Mouse (Mus musculus) erythroblast, embryonic 14.5 days (primary cell): ENCODE results near the gene Ctnnb1. TPM values are rescaled to one million over a fixed set of nuclear protein-coding genes. Genes with fewer than 3 reads are reported as not detected.

Experiments used
- H3K27me3 ChIP-seq: 2 replicates; pipeline ENCODE4 v1.6.1; 2012; ENCODE audit warnings: inconsistent platforms; ENCODE audit not compliant: control insufficient read depth
- H3K36me3 ChIP-seq: 2 replicates; pipeline ENCODE4 v1.6.1; 2012; ENCODE audit warnings: mild to moderate bottlenecking, inconsistent platforms; ENCODE audit not compliant: control insufficient read depth
- H3K4me1 ChIP-seq: 2 replicates; pipeline ENCODE4 v1.6.1; 2012; ENCODE audit warnings: inconsistent platforms; ENCODE audit not compliant: control insufficient read depth
- H3K4me3 ChIP-seq: replicated peaks from 2 replicates; pipeline ENCODE3; 2012; ENCODE audit warnings: moderate library complexity, mild to moderate bottlenecking, inconsistent platforms
- H3K9me3 ChIP-seq: 2 replicates; pipeline ENCODE4 v1.6.1; 2012; ENCODE audit warnings: low read length, inconsistent platforms, mixed read lengths; ENCODE audit not compliant: control insufficient read depth
- GATA1 ChIP-seq: IDR thresholded peaks from 2 replicates; pipeline ENCODE4 v1.6.1; 2012; ENCODE audit warnings: low read length, inconsistent platforms, mixed read lengths
- TAL1 ChIP-seq: IDR thresholded peaks from 3 replicates; pipeline ENCODE4 v1.6.1; 2012; ENCODE audit warnings: low read length, inconsistent platforms, mixed read lengths
- polyA plus RNA-seq: library from polyadenylated mRNA; stranded (reverse); fragments of >175 nt; gene quantifications from 2 replicates; pipeline ENCODE4 v1.2.3, GENCODE M21; 2012

Ctnnb1 gene
- polyA plus RNA-seq = 0.62 and 0.87 TPM in 2 replicates

- TF ChIP-seq TAL1 (no peak), GATA1 (no peak)
- peaks cover 6% of the 10 kb centered on the region for H3K4me1 ChIP-seq
- no peaks in the 10 kb centered on the region for H3K9me3 ChIP-seq
- H3K4me3 ChIP-seq = no peak within 1 kb of the TSS
- H3K27me3 ChIP-seq = peaks cover 16% of the 10 kb centered on the region
- H3K36me3 ChIP-seq = no peaks in the 10 kb centered on the region
These were observed at the start of gene Ctnnb1 for GRCm38 (mm10) chr9:120929081-120929480. TSS of gene Ctnnb1 (plus strand) at chr9:120929216.

GRCm38 (mm10) chr9:120880286-120880685 lies 48.7 kb upstream of the Ctnnb1 start:
- H3K36me3 ChIP-seq = no peaks in the 10 kb centered on the region
- H3K4me1 ChIP-seq = peaks cover 3% of the 10 kb centered on the region
- no peaks in the 10 kb centered on the region for H3K9me3 ChIP-seq
- H3K4me3 ChIP-seq = no peak overlapping the region
- TF ChIP-seq TAL1 (no peak), GATA1 (no peak)
- H3K27me3 ChIP-seq = no peaks in the 10 kb centered on the region

GRCm38 (mm10) chr9:120881121-120881520 lies 47.9 kb upstream of the Ctnnb1 start:
- H3K36me3 ChIP-seq = no peaks in the 10 kb centered on the region
- H3K27me3 ChIP-seq = no peaks in the 10 kb centered on the region
- no peak overlapping the region for H3K4me3 ChIP-seq
- H3K9me3 ChIP-seq = no peaks in the 10 kb centered on the region
- H3K4me1 ChIP-seq = peaks cover 3% of the 10 kb centered on the region
- no peak for TF ChIP-seq GATA1
- TF ChIP-seq TAL1 = no peak

GRCm38 (mm10) chr9:120881839-120882238 lies 47.2 kb upstream of the Ctnnb1 start:
- Histone ChIP-seq H3K36me3 (no peaks in the 10 kb centered on the region), H3K27me3 (no peaks in the 10 kb centered on the region)
- no peak for TF ChIP-seq TAL1
- no peak for TF ChIP-seq GATA1

GRCm38 (mm10) chr9:120884726-120885125 lies 44.3 kb upstream of the Ctnnb1 start:
- H3K36me3 ChIP-seq = no peaks in the 10 kb centered on the region
- no peaks in the 10 kb centered on the region for H3K4me1 ChIP-seq
- H3K27me3 ChIP-seq = no peaks in the 10 kb centered on the region
- no peaks in the 10 kb centered on the region for H3K9me3 ChIP-seq
- TF ChIP-seq GATA1 (no peak), TAL1 (no peak)
- no peak overlapping the region for H3K4me3 ChIP-seq

More at GRCm38 (mm10) chr9:120881839-120882238, 47.2 kb upstream of the Ctnnb1 start:
- Histone ChIP-seq H3K4me1 (peaks cover 3% of the 10 kb centered on the region), H3K4me3 (no peak overlapping the region), H3K9me3 (no peaks in the 10 kb centered on the region)

GRCm38 (mm10) chr9:120887631-120888030 lies 41.4 kb upstream of the Ctnnb1 start:
- TF ChIP-seq TAL1 (no peak), GATA1 (no peak)

GRCm38 (mm10) chr9:120893435-120893834 lies 35.6 kb upstream of the Ctnnb1 start:
- Histone ChIP-seq H3K4me1 (no peaks in the 10 kb centered on the region), H3K9me3 (no peaks in the 10 kb centered on the region), H3K36me3 (no peaks in the 10 kb centered on the region), H3K27me3 (no peaks in the 10 kb centered on the region), H3K4me3 (no peak overlapping the region)
- TF ChIP-seq TAL1 (no peak), GATA1 (no peak)

More at GRCm38 (mm10) chr9:120887631-120888030, 41.4 kb upstream of the Ctnnb1 start:
- Histone ChIP-seq H3K27me3 (no peaks in the 10 kb centered on the region), H3K36me3 (no peaks in the 10 kb centered on the region), H3K4me3 (no peak overlapping the region), H3K9me3 (no peaks in the 10 kb centered on the region), H3K4me1 (no peaks in the 10 kb centered on the region)

- Histone ChIP-seq H3K27me3 (no peaks in the 10 kb centered on the region), H3K4me3 (no peak overlapping the region), H3K4me1 (no peaks in the 10 kb centered on the region), H3K9me3 (no peaks in the 10 kb centered on the region), H3K36me3 (no peaks in the 10 kb centered on the region)
- no peak for TF ChIP-seq TAL1
- no peak for TF ChIP-seq GATA1
These were observed 35.0 kb upstream of the Ctnnb1 start for GRCm38 (mm10) chr9:120893971-120894370.

- Histone ChIP-seq H3K36me3 (no peaks in the 10 kb centered on the region), H3K9me3 (no peaks in the 10 kb centered on the region), H3K4me3 (no peak overlapping the region), H3K4me1 (no peaks in the 10 kb centered on the region), H3K27me3 (no peaks in the 10 kb centered on the region)
- TF ChIP-seq GATA1 (no peak), TAL1 (no peak)
These were observed 34.6 kb upstream of the Ctnnb1 start for GRCm38 (mm10) chr9:120894376-120894775.

GRCm38 (mm10) chr9:120896502-120896901 lies 32.5 kb upstream of the Ctnnb1 start:
- H3K4me1 ChIP-seq = no peaks in the 10 kb centered on the region
- H3K27me3 ChIP-seq = no peaks in the 10 kb centered on the region
- H3K36me3 ChIP-seq = no peaks in the 10 kb centered on the region
- H3K4me3 ChIP-seq = no peak overlapping the region
- no peaks in the 10 kb centered on the region for H3K9me3 ChIP-seq
- TF ChIP-seq GATA1 (no peak), TAL1 (no peak)
